Mouse (Mus musculus): ENCODE measurements around the gene Dnah7c.

Gene Dnah7c

GRCm38 (mm10) chr1:46856498-46856897 lies 431.1 kb downstream of the Dnah7c start:
- no peak for DNase-seq

All from lung, postnatal 14 days (tissue).